Mouse (Mus musculus) intestine, embryonic 15.5 days (tissue): ENCODE measurements around the gene Mlh3. TPM values are rescaled to one million over a fixed set of nuclear protein-coding genes. Genes with fewer than 3 reads are reported as not detected.

Experiments used
- ATAC-seq: fragments of 200-750 bp; cut with Nextera tagmentation; 2 replicates; pipeline ENCODE4 v1.8.0; 2017; ENCODE audit warnings: moderate TSS enrichment, moderate library complexity
- H3K27ac ChIP-seq: fragments of 300-500 bp; sonication (generic); 2 replicates; pipeline ENCODE4 v1.5.1; 2015; ENCODE audit warnings: mild to moderate bottlenecking, inconsistent platforms
- H3K27me3 ChIP-seq: fragments of 300-500 bp; sonication (generic); replicated peaks from 2 replicates; pipeline ENCODE4 v1.6.1; 2015; ENCODE audit warnings: inconsistent platforms
- H3K36me3 ChIP-seq: fragments of 300-500 bp; sonication (generic); 2 replicates; pipeline ENCODE4 v1.6.1; 2015; ENCODE audit warnings: inconsistent platforms
- H3K4me1 ChIP-seq: fragments of 300-500 bp; sonication (generic); replicated peaks from 2 replicates; pipeline ENCODE4 v1.6.1; 2015; ENCODE audit warnings: inconsistent platforms
- H3K4me2 ChIP-seq: fragments of 300-500 bp; sonication (generic); replicated peaks from 2 replicates; pipeline ENCODE4 v1.6.1; 2015; ENCODE audit warnings: mild to moderate bottlenecking, inconsistent platforms
- H3K4me3 ChIP-seq: fragments of 300-500 bp; sonication (generic); replicated peaks from 2 replicates; pipeline ENCODE4 v1.5.1; 2015; ENCODE audit warnings: inconsistent platforms
- H3K9ac ChIP-seq: fragments of 300-500 bp; sonication (generic); 2 replicates; pipeline ENCODE4 v1.6.1; 2015; ENCODE audit warnings: inconsistent platforms
- H3K9me3 ChIP-seq: fragments of 300-500 bp; sonication (generic); 2 replicates; pipeline ENCODE4 v1.6.1; 2016; ENCODE audit warnings: inconsistent platforms
- WGBS: fragments of 180-500 bp; shearing (Covaris S2); methylation state at CpG from one replicate; pipeline ENCODE4 v1.1.7; 2015; 5-methylcytosine and 5-hydroxymethylcytosine counted together
- polyA plus RNA-seq: library from polyadenylated mRNA; unstranded; fragments of >200 nt; fragmentation: Nextera tagmentation; extraction: Ambion mirVana; gene quantifications from 2 replicates; pipeline ENCODE4 v1.2.1, GENCODE M21; 2015

The Mlh3 gene
- 6.7 and 6.9 TPM in 2 replicates for polyA plus RNA-seq

DNA sequence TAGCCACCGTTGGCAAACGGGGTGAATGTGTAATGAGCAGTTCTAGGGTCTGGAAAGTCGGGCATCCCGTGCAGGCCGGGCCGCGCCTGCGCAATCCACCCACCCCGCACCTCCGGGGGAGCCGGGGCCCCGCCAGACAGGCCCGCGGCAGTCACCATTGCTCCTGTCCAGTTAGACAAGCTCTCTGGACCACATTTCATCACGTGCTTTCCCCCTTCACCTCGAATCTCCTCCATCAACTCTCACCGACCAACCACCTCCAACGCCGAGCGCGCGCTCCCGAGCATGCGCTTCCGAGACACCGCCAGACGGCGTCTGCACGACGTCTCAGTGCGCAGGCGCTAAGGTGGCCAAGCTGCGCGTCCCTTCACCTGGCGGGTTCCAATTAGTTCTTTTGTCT, at the start of gene Mlh3:
Mlh3 (minus strand) TSS at position 281 of the 400 bp plus-strand sequence.
- H3K9me3 ChIP-seq = no peaks in the 10 kb centered on the region
- H3K4me3 ChIP-seq = peak within 1 kb of the TSS; percentile 57
- peak within 1 kb of the TSS; percentile 69 for H3K4me2 ChIP-seq
- H3K27ac ChIP-seq = peak within 1 kb of the TSS; percentile 54; the same call in 1 of the 2 replicates
- ATAC-seq = peak; percentile 93
- H3K27me3 ChIP-seq = no peaks in the 10 kb centered on the region
- WGBS = 2% methylated on average over 35 of the region's 35 CpGs
- H3K9ac ChIP-seq = peak within 1 kb of the TSS; percentile 67
- H3K4me1 ChIP-seq = 0 out of 2 replicates have a peak, but pooled peaks cover 9% of the 10 kb centered on the region
- 0 out of 2 replicates have a peak, but pooled peaks cover 2% of the 10 kb centered on the region for H3K36me3 ChIP-seq

DNA sequence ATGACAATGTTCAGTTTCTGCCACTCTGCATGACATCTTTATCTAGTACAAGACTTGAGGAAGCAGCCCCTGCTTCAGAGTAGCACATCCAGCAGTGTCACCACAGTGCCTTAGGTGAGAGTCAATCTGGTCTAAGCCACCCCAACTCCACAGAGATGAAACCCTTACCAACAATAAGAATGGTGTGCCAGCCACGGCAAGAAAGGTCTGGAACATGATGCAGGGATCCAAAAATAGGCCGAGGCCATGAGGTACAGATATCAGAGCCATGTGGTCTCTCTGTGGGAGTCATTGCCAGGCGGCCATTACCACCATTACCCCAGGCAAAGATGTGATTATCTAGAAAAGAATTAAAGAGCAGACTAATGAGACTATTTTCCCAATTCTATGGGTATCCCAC, 38.3 kb upstream of the Mlh3 start:
- ATAC-seq = no peak
- 79% methylated on average over 3 of the region's 3 CpGs for WGBS
- Histone ChIP-seq H3K27ac (no peak overlapping the region), H3K36me3 (peaks cover 44% of the 10 kb centered on the region), H3K4me3 (no peak overlapping the region), H3K4me1 (peaks cover 7% of the 10 kb centered on the region), H3K9ac (no peak overlapping the region), H3K4me2 (no peak overlapping the region), H3K9me3 (no peaks in the 10 kb centered on the region), H3K27me3 (no peaks in the 10 kb centered on the region)

DNA sequence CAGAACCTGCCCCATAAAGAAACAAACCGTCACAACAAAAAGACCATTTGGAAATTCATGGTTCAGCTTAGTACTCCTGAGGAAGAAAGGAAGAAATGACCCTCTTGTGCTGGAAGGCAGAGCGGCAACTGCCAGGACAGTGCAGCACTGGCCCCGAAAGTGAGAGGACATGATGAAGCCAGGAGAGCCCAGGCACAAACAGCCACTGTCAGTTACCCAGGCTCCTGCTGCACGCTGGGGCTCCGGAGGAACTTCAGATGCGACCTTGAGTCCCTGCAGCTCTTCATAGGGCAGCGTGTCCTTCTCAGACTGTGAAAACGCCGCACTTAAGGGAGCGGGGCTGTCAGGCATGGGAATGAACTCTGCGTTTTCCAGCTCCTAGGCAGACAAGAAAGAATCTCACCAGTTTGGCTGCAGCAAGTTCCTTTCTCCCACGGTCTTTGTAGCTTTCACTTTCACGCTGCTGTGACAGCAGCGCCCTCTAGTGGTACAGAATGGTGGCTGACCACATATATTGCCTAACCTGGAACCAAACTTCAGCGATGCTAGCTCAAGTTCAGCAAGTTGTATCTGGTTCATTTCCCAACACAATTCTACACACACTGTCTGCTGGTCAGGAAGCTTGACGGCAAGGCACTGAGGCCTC, 35.0 kb upstream of the Mlh3 start:
- Histone ChIP-seq H3K9ac (no peak overlapping the region), H3K4me3 (no peak overlapping the region), H3K4me2 (peak overlapping the region; percentile 17; the same call in 1 of the 2 replicates), H3K4me1 (peaks cover 7% of the 10 kb centered on the region), H3K36me3 (peaks cover 55% of the 10 kb centered on the region), H3K27ac (peak overlapping the region; percentile 41; the same call in 1 of the 2 replicates), H3K9me3 (no peaks in the 10 kb centered on the region), H3K27me3 (no peaks in the 10 kb centered on the region)
- 41% methylated on average over 16 of the region's 16 CpGs for WGBS
- ATAC-seq = peak; percentile 78

DNA sequence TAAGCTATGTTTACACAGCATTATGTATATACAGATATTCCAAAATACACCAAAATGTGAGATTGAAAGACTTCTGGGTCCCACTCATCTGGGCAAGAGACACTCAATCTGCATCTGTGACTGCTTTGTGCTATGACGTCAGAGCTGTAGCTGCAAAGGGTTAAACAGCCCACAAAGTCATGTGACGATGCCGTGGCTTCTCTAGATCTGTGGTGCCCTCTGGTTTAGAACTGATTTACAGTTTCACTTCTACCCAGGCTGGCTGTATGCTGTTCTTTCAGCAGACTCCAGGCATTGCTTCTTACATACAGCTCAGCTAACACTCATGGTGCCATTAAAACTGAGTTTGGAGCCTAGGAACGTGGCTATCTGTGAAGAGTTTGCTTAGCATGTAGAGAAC, 34.3 kb upstream of the Mlh3 start:
- 73% methylated on average over 4 of the region's 4 CpGs for WGBS
- H3K27me3 ChIP-seq = no peaks in the 10 kb centered on the region
- ATAC-seq = no peak
- no peak overlapping the region for H3K4me3 ChIP-seq
- H3K9ac ChIP-seq = no peak overlapping the region
- H3K27ac ChIP-seq = no peak overlapping the region
- no peak overlapping the region for H3K4me2 ChIP-seq
- H3K36me3 ChIP-seq = peaks cover 53% of the 10 kb centered on the region
- H3K4me1 ChIP-seq = peaks cover 7% of the 10 kb centered on the region
- no peaks in the 10 kb centered on the region for H3K9me3 ChIP-seq

DNA sequence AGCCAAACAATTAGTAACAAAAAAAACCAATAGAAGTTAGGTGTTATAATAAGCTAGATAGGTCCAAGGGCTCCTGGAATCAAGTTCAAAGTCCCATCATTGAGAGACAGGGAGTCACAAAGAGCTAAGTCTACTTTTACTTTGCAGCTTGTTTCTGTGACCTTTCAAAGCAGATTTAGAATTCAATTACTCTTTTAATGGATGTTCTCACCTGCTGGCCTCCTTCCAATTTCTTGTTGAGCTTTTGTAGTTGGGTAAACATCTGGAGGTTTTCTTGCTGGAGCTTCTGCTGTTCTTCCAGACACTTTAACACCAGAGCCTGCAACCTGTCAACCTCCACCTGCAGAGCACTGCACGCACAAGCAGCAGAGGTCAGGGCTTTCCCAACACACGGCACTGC, 32.9 kb upstream of the Mlh3 start:
- H3K4me3 ChIP-seq = no peak overlapping the region
- H3K4me2 ChIP-seq = no peak overlapping the region
- ATAC-seq = no peak
- 59% methylated on average over 2 of the region's 2 CpGs for WGBS
- no peak overlapping the region for H3K9ac ChIP-seq
- H3K27me3 ChIP-seq = no peaks in the 10 kb centered on the region
- peaks cover 44% of the 10 kb centered on the region for H3K36me3 ChIP-seq
- peaks cover 10% of the 10 kb centered on the region for H3K4me1 ChIP-seq
- no peaks in the 10 kb centered on the region for H3K9me3 ChIP-seq
- no peak overlapping the region for H3K27ac ChIP-seq

DNA sequence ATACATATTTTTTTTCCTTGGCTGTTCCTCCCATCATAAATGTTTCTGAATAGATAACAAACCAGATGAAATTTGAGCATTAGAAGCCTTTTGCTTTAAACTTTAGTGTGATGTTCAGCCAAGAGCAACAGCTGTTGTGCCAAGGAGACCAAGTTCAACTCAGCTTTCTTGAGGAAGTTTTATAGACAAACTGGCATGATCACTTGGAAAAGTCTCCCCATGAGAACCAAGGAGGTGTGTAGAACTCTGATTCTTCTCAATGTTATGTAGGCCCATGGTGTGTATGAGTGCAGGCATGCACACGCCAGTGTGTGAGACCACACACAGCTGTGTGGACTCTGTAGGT, 28.4 kb upstream of the Mlh3 start:
- Histone ChIP-seq H3K27ac (peak overlapping the region; percentile 15; the same call in 1 of the 2 replicates), H3K9ac (no peak overlapping the region), H3K4me1 (peaks cover 12% of the 10 kb centered on the region), H3K4me2 (no peak overlapping the region), H3K4me3 (no peak overlapping the region), H3K27me3 (no peaks in the 10 kb centered on the region), H3K36me3 (peaks cover 21% of the 10 kb centered on the region), H3K9me3 (no peaks in the 10 kb centered on the region)
- WGBS = 56% methylated on average over 1 of the region's 1 CpGs
- ATAC-seq = 0 out of 2 replicates have a peak, but pooled peaks have one; percentile 49

DNA sequence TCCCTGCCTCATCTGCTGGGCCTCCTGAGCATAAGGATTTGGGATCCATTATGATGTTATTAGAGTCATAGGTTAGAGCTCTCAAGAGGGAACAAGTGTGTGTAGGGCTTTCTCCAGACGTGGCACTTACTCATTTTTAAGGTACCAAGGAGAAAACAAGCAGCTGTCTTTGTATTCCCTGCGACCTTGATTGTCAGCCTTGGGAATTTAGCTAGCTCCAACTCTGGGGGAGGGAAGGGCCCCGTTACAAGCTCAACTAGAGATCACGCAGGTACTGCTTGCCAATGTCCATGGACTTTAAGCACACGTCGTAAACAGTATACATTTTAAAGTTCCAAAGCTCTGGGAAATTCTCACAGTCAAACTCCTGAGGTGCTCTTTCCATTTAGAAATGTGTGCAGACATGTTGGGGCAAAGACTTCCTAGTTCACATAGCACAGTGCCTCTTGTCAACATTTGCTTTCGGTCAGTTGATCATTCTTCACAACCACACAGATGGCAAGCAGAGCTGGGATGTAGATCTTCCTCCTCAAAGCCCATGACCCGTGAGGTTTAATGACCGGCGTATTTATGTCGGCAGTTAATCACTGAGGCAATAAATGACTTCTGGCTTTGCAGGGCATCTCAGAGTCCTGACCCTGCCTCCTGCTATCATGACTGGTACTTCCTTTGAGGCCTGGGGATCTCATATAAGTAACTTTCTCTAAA, 27.9 kb upstream of the Mlh3 start:
- WGBS = 38% methylated on average over 11 of the region's 11 CpGs
- Histone ChIP-seq H3K4me1 (peaks cover 12% of the 10 kb centered on the region), H3K4me2 (no peak overlapping the region), H3K9me3 (no peaks in the 10 kb centered on the region), H3K27ac (0 out of 2 replicates have a peak overlapping the region, but pooled peaks have one; percentile 10), H3K36me3 (peaks cover 16% of the 10 kb centered on the region), H3K27me3 (no peaks in the 10 kb centered on the region), H3K4me3 (no peak overlapping the region), H3K9ac (no peak overlapping the region)
- peak; percentile 70 for ATAC-seq

DNA sequence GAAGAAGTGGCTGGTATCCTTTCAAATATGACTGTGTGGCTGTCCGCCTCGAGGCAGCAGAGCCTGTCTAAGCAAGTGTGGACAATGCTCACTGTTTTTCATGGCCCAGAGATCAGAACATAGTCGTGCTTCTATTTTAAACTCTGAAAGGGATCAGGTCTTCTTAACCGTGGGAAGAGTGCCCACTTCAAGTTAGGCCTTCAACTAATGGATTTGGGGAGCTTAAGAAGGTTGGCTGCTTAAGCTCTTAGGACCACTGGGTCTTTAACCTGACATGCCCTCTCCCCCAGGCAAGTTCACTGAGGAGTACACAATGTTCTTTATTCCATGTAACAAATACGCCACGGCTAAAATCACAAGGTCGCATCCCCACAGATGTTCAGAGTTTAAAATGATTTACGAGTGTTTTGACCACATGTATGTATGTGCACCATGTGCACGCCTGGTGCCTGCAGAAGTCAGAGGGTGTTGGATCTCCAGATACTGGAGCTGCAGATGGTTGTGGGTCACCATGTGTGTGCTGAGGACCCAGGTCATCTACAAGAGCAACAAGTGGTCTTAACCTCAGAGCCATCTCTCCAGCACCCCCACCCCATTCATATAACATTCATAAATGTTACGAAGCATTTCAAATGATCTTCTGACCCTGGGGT, 27.1 kb upstream of the Mlh3 start:
- Histone ChIP-seq H3K27ac (no peak overlapping the region), H3K4me2 (no peak overlapping the region), H3K4me1 (peaks cover 12% of the 10 kb centered on the region), H3K4me3 (no peak overlapping the region), H3K36me3 (peaks cover 11% of the 10 kb centered on the region), H3K27me3 (no peaks in the 10 kb centered on the region), H3K9ac (no peak overlapping the region), H3K9me3 (no peaks in the 10 kb centered on the region)
- no peak for ATAC-seq
- 70% methylated on average over 10 of the region's 10 CpGs for WGBS

DNA sequence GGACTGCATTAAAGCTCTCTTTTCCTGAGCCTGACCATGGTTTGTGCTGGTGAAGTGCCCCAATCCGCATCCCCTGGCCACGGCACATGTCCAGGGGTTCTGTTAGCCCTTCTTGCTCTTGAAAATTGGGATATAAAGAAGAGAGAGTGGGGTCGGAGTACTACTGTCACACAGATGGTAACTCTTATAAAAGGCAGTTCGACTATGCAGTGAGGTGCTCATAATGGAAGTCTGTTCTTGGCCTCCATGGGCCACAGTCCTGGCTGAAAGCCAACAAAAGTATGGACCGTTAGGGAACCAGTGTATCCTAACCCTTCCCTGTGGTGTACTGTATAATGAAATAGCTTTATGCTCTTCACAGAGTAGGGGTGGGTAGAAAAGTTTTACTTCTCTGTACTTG, 26.5 kb upstream of the Mlh3 start:
- peaks cover 9% of the 10 kb centered on the region for H3K36me3 ChIP-seq
- H3K4me3 ChIP-seq = no peak overlapping the region
- H3K9ac ChIP-seq = no peak overlapping the region
- no peaks in the 10 kb centered on the region for H3K27me3 ChIP-seq
- no peaks in the 10 kb centered on the region for H3K9me3 ChIP-seq
- H3K27ac ChIP-seq = no peak overlapping the region
- peaks cover 12% of the 10 kb centered on the region for H3K4me1 ChIP-seq
- no peak for ATAC-seq
- 76% methylated on average over 5 of the region's 5 CpGs for WGBS
- H3K4me2 ChIP-seq = no peak overlapping the region

DNA sequence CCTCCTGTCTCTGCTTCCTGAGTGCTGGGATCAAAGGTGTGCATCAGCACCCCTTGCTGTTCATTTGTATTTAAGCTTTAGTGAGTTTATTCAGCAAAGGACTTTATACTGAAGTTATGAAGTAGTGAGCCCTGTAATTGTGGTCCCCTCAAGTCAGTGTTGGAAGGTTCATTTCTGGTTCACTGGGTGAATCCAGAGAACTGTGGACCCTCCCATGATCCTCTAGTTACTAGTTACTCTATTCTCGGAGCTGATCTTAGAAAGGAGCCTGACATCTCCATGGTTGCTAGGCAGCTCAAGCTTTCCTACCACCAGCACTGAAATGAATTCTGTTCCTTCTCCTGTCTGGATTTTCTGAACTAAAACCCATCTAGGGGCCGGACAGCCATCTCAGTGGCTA, 25.1 kb upstream of the Mlh3 start:
- Histone ChIP-seq H3K27me3 (no peaks in the 10 kb centered on the region), H3K27ac (no peak overlapping the region), H3K36me3 (no peaks in the 10 kb centered on the region), H3K4me2 (no peak overlapping the region), H3K9me3 (no peaks in the 10 kb centered on the region), H3K9ac (no peak overlapping the region), H3K4me1 (peaks cover 12% of the 10 kb centered on the region), H3K4me3 (no peak overlapping the region)
- 94% methylated on average over 2 of the region's 2 CpGs for WGBS
- ATAC-seq = no peak

DNA sequence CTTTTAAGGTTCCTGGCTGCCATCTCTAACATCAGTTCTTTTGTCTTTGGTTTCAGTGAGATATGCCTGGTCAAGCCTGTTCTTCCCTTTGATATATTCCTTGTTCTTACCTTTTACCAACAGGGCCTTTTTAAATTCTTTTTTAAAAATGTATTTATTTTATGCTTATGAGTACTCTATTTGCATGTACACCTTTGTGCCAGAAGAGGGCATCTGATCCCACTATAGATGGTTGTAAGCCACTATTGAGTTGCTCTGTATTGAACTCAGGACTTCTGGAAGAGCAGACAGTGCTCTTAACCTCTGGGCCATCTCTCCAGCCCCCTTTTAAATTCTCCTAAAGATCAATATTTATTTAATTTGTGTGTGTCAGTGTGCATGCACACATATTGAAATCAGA, 22.5 kb upstream of the Mlh3 start:
- Histone ChIP-seq H3K9me3 (no peaks in the 10 kb centered on the region), H3K9ac (no peak overlapping the region), H3K4me3 (no peak overlapping the region), H3K27ac (no peak overlapping the region), H3K4me2 (no peak overlapping the region), H3K4me1 (peaks cover 19% of the 10 kb centered on the region), H3K27me3 (no peaks in the 10 kb centered on the region), H3K36me3 (no peaks in the 10 kb centered on the region)
- no peak for ATAC-seq

DNA sequence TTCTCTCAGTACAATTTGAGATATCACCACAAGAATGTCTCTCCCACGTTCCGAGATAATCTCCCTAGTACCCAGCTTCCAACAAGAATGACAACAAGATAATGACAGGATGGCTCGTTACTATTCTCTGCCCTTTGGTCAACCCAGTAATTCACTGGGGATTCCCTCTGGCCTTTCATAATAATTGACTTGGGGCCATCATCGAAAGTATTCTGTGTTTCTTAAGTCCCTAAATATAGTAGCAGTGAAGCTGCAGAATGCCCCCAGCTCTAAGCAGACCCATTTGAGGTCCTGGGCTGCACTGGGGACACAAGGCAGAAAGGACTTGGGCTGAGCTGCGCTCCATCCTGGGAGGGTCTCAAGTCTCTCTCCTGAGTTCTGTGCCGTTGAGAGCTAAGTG, 21.9 kb upstream of the Mlh3 start:
- H3K27ac ChIP-seq = no peak overlapping the region
- H3K36me3 ChIP-seq = no peaks in the 10 kb centered on the region
- H3K9me3 ChIP-seq = no peaks in the 10 kb centered on the region
- no peaks in the 10 kb centered on the region for H3K27me3 ChIP-seq
- no peak overlapping the region for H3K9ac ChIP-seq
- no peak overlapping the region for H3K4me3 ChIP-seq
- WGBS = 77% methylated on average over 6 of the region's 6 CpGs
- no peak overlapping the region for H3K4me2 ChIP-seq
- H3K4me1 ChIP-seq = peaks cover 14% of the 10 kb centered on the region
- no peak for ATAC-seq
